Mouse (Mus musculus): ENCODE data around the gene Kdm5d. TPM values are rescaled to one million over a fixed set of nuclear protein-coding genes. Genes with fewer than 3 reads are reported as not detected.

The Kdm5d gene
- 0.03 TPM in 1 of 2 replicates, not detected in the other for polyA plus RNA-seq (2012; ENCODE audit: insufficient read depth, low replicate concordance)

DNA sequence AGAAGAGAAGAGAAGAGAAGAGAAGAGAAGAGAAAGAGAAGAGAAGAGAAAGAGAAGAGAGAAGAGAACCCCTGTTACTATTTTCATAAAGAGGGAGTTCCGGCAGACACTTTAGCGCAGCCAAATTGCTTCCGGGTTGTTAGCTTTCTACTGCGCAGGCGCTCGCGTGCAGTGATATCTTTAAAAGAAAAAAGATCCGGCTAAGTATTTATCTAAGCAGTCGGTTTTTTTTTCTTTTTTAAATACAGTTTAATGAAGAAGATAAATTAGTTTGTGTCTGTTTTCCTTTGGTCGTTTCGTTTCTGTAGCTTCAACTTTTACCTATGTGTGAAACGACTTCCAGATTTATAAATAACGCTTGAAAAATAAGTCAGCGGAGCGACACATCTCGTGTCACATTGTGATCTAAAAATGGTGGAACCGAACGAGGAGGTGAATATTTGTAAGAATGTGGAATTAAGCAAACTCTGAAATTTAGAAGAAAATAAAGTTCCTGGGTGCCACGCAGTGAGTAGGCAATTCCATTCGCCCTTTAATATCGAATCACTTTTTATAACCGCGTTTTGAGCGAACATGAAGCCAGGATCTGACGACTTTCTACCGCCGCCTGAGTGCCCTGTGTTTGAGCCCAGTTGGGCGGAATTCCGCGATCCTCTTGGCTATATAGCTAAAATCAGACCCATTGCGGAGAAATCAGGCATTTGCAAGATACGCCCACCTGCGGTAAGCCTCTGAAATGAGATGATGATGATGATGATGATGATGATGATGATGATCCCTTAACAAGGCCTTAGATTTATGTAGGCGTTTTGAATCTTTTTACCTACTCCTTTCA lies at the start of gene Kdm5d:
Kdm5d (plus strand) TSS at position 396 of the 835 bp plus-strand sequence.
- Histone ChIP-seq H3K4me1 (no peaks in the 10 kb centered on the region), H3K36me3 (replicated peaks; ENCODE audit: low read length) (no peaks in the 10 kb centered on the region), H3K9me3 (no peaks in the 10 kb centered on the region), H3K4me3 (replicated peaks) (peak within 1 kb of the TSS; percentile 89), H3K27me3 (replicated peaks) (no peaks in the 10 kb centered on the region)
- TF ChIP-seq FLI1 (IDR thresholded peaks at IDR 0.05; ENCODE audit: low read length) = no peak
- no peak for TF ChIP-seq GATA1 (IDR thresholded peaks at IDR 0.05; ENCODE audit: borderline replicate concordance, low read length)

DNA sequence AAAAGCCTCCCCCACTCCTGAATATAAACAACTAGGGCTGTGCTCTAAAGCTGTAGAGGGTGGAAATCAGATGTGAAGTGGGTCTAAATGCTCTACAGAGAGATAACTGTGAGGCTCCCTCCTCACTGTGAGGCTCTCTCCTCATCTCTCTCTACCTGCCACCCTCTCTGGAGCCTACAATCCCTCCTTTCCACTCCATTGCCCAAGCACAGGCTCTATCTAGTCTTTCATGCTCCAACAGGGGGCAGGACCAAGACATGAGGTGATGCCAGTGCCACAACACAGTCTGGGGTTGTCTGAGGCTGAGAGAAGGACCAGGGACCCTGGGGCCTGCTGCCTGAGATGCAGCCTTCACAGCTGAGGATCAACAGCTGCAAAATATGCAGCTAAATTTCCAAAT lies 25.2 kb upstream of the Kdm5d start:
- TF ChIP-seq FLI1 (IDR thresholded peaks at IDR 0.05; ENCODE audit: low read length) (no peak), GATA1 (IDR thresholded peaks at IDR 0.05; ENCODE audit: borderline replicate concordance, low read length) (no peak)
- Histone ChIP-seq H3K4me1 (no peaks in the 10 kb centered on the region), H3K9me3 (no peaks in the 10 kb centered on the region)

DNA sequence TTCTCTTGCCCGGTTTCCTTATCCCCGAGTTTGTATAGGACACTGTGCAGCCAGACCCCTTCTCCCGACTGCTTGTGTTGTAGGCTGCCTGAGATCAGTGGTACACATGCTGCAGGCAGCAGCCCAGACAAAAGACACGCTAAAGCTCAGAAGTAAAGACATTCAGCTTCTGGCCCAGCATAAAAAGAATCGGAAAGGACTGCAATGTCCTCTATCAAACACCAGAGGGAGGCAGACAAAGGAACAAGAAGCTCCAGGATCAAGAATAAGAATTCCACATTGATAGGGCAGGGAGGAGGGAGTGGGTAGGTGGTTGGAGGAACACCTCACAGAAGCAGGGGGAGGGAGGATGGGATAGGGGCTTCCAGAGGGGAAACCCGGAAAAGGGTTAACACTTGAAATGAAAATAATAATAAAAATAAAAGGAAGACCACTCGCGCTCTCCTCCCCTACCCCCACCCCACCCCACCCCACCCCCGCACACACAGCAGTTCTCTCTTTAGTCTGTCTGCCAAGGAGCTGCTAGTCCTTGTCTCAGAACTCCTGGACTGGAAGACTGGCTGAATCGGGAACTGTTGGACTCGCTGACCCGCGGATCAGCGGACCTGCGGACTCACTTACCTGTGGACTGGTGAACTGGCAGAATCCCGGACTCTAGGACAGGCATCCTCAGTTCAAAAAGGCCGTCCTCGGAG lies 24.6 kb upstream of the Kdm5d start:
- H3K36me3 ChIP-seq (replicated peaks; ENCODE audit: low read length) = no peaks in the 10 kb centered on the region
- no peaks in the 10 kb centered on the region for H3K4me1 ChIP-seq
- H3K4me3 ChIP-seq (replicated peaks) = no peak overlapping the region
- no peaks in the 10 kb centered on the region for H3K27me3 ChIP-seq (replicated peaks)
- no peak for TF ChIP-seq GATA1 (IDR thresholded peaks at IDR 0.05; ENCODE audit: borderline replicate concordance, low read length)
- TF ChIP-seq FLI1 (IDR thresholded peaks at IDR 0.05; ENCODE audit: low read length) = no peak
- H3K9me3 ChIP-seq = no peaks in the 10 kb centered on the region

More for the DNA sequence above, 25.2 kb upstream of the Kdm5d start:
- no peaks in the 10 kb centered on the region for H3K36me3 ChIP-seq (replicated peaks; ENCODE audit: low read length)
- H3K27me3 ChIP-seq (replicated peaks) = no peaks in the 10 kb centered on the region
- H3K4me3 ChIP-seq (replicated peaks) = no peak overlapping the region

Other genes starting within 250 kb of the Kdm5d start
- gene Zfy1, start 100.4 kb upstream of the Kdm5d start, polyA plus RNA-seq (2012; ENCODE audit: insufficient read depth, low replicate concordance) = not detected in 2 replicates
- not detected in 2 replicates for gene Uba1y, start 79.1 kb upstream of the Kdm5d start, polyA plus RNA-seq (2012; ENCODE audit: insufficient read depth, low replicate concordance)
- 0.51 TPM in 1 of 2 replicates, not detected in the other for gene Eif2s3y, start 112.8 kb downstream of the Kdm5d start, polyA plus RNA-seq (2012; ENCODE audit: insufficient read depth, low replicate concordance)

Data from megakaryocyte, embryonic 14.5 days (primary cell).